Mouse (Mus musculus) stomach, postnatal 0 days (tissue): Measurements from ENCODE around the gene Sct. TPM values are rescaled to one million over a fixed set of nuclear protein-coding genes. Genes with fewer than 3 reads are reported as not detected.
A peak's percentile ranks its signal among the peaks of the same experiment; 100 is the strongest.

Source experiments
- ATAC-seq: fragments of 200-750 bp; cut with Nextera tagmentation; 2 replicates; pipeline ENCODE4 v1.8.0; 2017; ENCODE audit not compliant: low FRiP score, low TSS enrichment
- DNase-seq: peaks from one replicate; pipeline ENCODE4 v3.0.0-alpha.2; 2016; ENCODE audit warnings: low spot score
- H3K27ac ChIP-seq: fragments of 300-500 bp; sonication (generic); replicated peaks from 2 replicates; pipeline ENCODE4 v1.5.1; 2014; ENCODE audit warnings: mild to moderate bottlenecking, control low read depth
- H3K27me3 ChIP-seq: fragments of 300-500 bp; sonication (generic); 2 replicates; pipeline ENCODE4 v1.6.1; 2014; ENCODE audit warnings: low read length; ENCODE audit not compliant: control insufficient read depth, insufficient read depth
- H3K36me3 ChIP-seq: fragments of 300-500 bp; sonication (generic); 2 replicates; pipeline ENCODE4 v1.6.1; 2014; ENCODE audit warnings: low read length, mixed read lengths; ENCODE audit not compliant: control insufficient read depth, insufficient read depth
- H3K4me1 ChIP-seq: fragments of 300-500 bp; sonication (generic); replicated peaks from 2 replicates; pipeline ENCODE4 v1.6.1; 2014; ENCODE audit warnings: antibody characterized with exemption; ENCODE audit not compliant: control insufficient read depth, insufficient read depth
- H3K4me2 ChIP-seq: fragments of 300-500 bp; sonication (generic); replicated peaks from 2 replicates; pipeline ENCODE4 v1.6.1; 2014; ENCODE audit warnings: low read depth, mild to moderate bottlenecking, control low read depth, moderate library complexity
- H3K4me3 ChIP-seq: fragments of 300-500 bp; sonication (generic); 2 replicates; pipeline ENCODE4 v1.5.1; 2014; ENCODE audit warnings: low read depth, low read length, control low read depth
- H3K9ac ChIP-seq: fragments of 300-500 bp; sonication (generic); 2 replicates; pipeline ENCODE4 v1.6.1; 2014; ENCODE audit warnings: mild to moderate bottlenecking, low read length, control low read depth, mixed read lengths
- H3K9me3 ChIP-seq: fragments of 300-500 bp; sonication (generic); 2 replicates; pipeline ENCODE4 v1.6.1; 2016; ENCODE audit warnings: low read length; ENCODE audit not compliant: control insufficient read depth
- CTCF ChIP-seq: IDR thresholded peaks from 2 replicates; pipeline ENCODE4 v1.5.1; 2016; ENCODE audit warnings: antibody characterized with exemption, low read depth, mild to moderate bottlenecking, moderate library complexity
- EP300 ChIP-seq: optimal IDR thresholded peaks from 2 replicates; pipeline ENCODE3; 2016; ENCODE audit warnings: antibody characterized with exemption
- WGBS: fragments of 180-500 bp; shearing (Covaris S2); extraction: QIAGEN DNeasy Blood & Tissue Kit; methylation state at CpG from one replicate; pipeline ENCODE4 v1.1.7; 2014; 5-methylcytosine and 5-hydroxymethylcytosine counted together
- polyA plus RNA-seq: library from polyadenylated mRNA; unstranded; fragments of >200 nt; fragmentation: Nextera tagmentation; extraction: Ambion mirVana; gene quantifications from 2 replicates; pipeline ENCODE4 v1.2.1, GENCODE M21; 2015

The Sct gene
- 2.2 and 2.4 TPM in 2 replicates for polyA plus RNA-seq

- peak within 1 kb of the TSS; percentile 41 for H3K4me3 ChIP-seq
- WGBS, result 4% methylated on average over 46 of the region's 46 CpGs
- no peaks in the 10 kb centered on the region for H3K9me3 ChIP-seq
- 0 out of 2 replicates have a peak, but pooled peaks cover 3% of the 10 kb centered on the region for H3K4me1 ChIP-seq
- H3K9ac ChIP-seq, result peak within 1 kb of the TSS; percentile 53
- no peaks in the 10 kb centered on the region for H3K27me3 ChIP-seq
- no peak within 1 kb of the TSS for H3K27ac ChIP-seq
- TF ChIP-seq CTCF, result peak; percentile 73
- TF ChIP-seq EP300, result no peak
- H3K4me2 ChIP-seq, result peak within 1 kb of the TSS; percentile 81
- no peaks in the 10 kb centered on the region for H3K36me3 ChIP-seq
- ATAC-seq, result peak; percentile 63; the same call in 1 of the 2 replicates
- peak; percentile 66 for DNase-seq
Observed at GRCm38 (mm10) chr7:141278766-141279590, at the start of gene Sct. TSS of gene Sct (minus strand) at chr7:141279133.

- peak overlapping the region; percentile 97 for H3K4me2 ChIP-seq
- ATAC-seq (peak; percentile 22), DNase-seq (no peak)
- peak overlapping the region; percentile 99 for H3K27ac ChIP-seq
- 16% methylated on average over 21 of the region's 24 CpGs for WGBS
- no peaks in the 10 kb centered on the region for H3K9me3 ChIP-seq
- no peaks in the 10 kb centered on the region for H3K27me3 ChIP-seq
- H3K9ac ChIP-seq, result peak overlapping the region; percentile 92
- peak overlapping the region; percentile 63 for H3K4me3 ChIP-seq
- H3K4me1 ChIP-seq, result peaks cover 9% of the 10 kb centered on the region
- TF ChIP-seq CTCF (no peak), EP300 (no peak)
- 0 out of 2 replicates have a peak, but pooled peaks cover 3% of the 10 kb centered on the region for H3K36me3 ChIP-seq
Observed at GRCm38 (mm10) chr7:141328373-141328990, 49.5 kb upstream of the Sct start.

- TF ChIP-seq CTCF, result no peak; the same call in 1 of the 2 replicates
- ATAC-seq, result peak; percentile 95
Observed at GRCm38 (mm10) chr7:141327469-141328372, 48.8 kb upstream of the Sct start, which contains the start of the genes Deaf1 and Tmem80. TSS of gene Deaf1 (minus strand) at chr7:141327690. TSS of gene Tmem80 (plus strand) at chr7:141327739.

GRCm38 (mm10) chr7:141326546-141327446 is 47.9 kb upstream of the Sct start:
- peaks cover 9% of the 10 kb centered on the region for H3K4me1 ChIP-seq
- H3K9me3 ChIP-seq, result no peaks in the 10 kb centered on the region
- peak; percentile 4; the same call in 1 of the 2 replicates for ATAC-seq
- H3K36me3 ChIP-seq, result peaks cover 9% of the 10 kb centered on the region
- H3K4me3 ChIP-seq, result peak overlapping the region; percentile 63
- H3K27me3 ChIP-seq, result no peaks in the 10 kb centered on the region
- TF ChIP-seq CTCF (no peak), EP300 (no peak)
- 4% methylated on average over 33 of the region's 35 CpGs for WGBS
- peak overlapping the region; percentile 97 for H3K4me2 ChIP-seq
- peak overlapping the region; percentile 94 for H3K27ac ChIP-seq
- no peak for DNase-seq
- peak overlapping the region; percentile 92 for H3K9ac ChIP-seq

More at GRCm38 (mm10) chr7:141327469-141328372, 48.8 kb upstream of the Sct start, which contains the start of the genes Deaf1 and Tmem80:
- WGBS, result under 1% methylated on average over 96 of the region's 105 CpGs
- peak; percentile 99 for DNase-seq
- Histone ChIP-seq H3K36me3 (peaks cover 2% of the 10 kb centered on the region; the same call in 1 of the 2 replicates), H3K4me1 (peaks cover 9% of the 10 kb centered on the region), H3K27ac (peak within 1 kb of the TSS; percentile 99), H3K9ac (peak within 1 kb of the TSS; percentile 92), H3K27me3 (no peaks in the 10 kb centered on the region), H3K4me3 (peak within 1 kb of the TSS; percentile 63), H3K4me2 (peak within 1 kb of the TSS; percentile 97), H3K9me3 (no peaks in the 10 kb centered on the region)

GRCm38 (mm10) chr7:141324686-141325085 is 45.8 kb upstream of the Sct start:
- Histone ChIP-seq H3K36me3 (peaks cover 19% of the 10 kb centered on the region), H3K9ac (no peak overlapping the region), H3K27ac (no peak overlapping the region), H3K4me1 (peaks cover 9% of the 10 kb centered on the region), H3K27me3 (no peaks in the 10 kb centered on the region), H3K4me2 (no peak overlapping the region), H3K9me3 (no peaks in the 10 kb centered on the region), H3K4me3 (no peak overlapping the region)
- TF ChIP-seq EP300 (no peak), CTCF (no peak)
- DNase-seq (no peak), ATAC-seq (no peak)
- WGBS, result 75% methylated on average over 1 of the region's 1 CpGs
